Mouse (Mus musculus) monocyte, adult 2 months (primary cell): ENCODE results near the gene Gch1.
"Not testable (repeated sequence)": the region's sequence is repeated elsewhere in the genome, so short reads cannot be mapped to it uniquely, and the experiment has no call there.

Experiments
- DNase-seq, 2 experiments: peaks; one replicate each; pipeline ENCODE4 v3.0.0; 2022; ENCODE audit warnings: low spot score in 2 of 2, low read depth in 1 of 2

Gch1 gene

GRCm38 (mm10) chr14:47169677-47170410, 19.4 kb downstream of the Gch1 start:
- DNase-seq = no peak

GRCm38 (mm10) chr14:47165741-47166140, 23.5 kb downstream of the Gch1 start:
- DNase-seq = no peak

- no peak for DNase-seq
Measured at GRCm38 (mm10) chr14:47165117-47165516, 24.1 kb downstream of the Gch1 start.

- no peak for DNase-seq
Measured at GRCm38 (mm10) chr14:47161921-47162427, 27.2 kb downstream of the Gch1 start.

- no peak for DNase-seq
Measured at GRCm38 (mm10) chr14:47160051-47160640, 29.1 kb downstream of the Gch1 start.

GRCm38 (mm10) chr14:47154303-47154702, 34.9 kb downstream of the Gch1 start:
- DNase-seq = no peak

GRCm38 (mm10) chr14:47151306-47151705, 37.9 kb downstream of the Gch1 start:
- DNase-seq = no peak

- DNase-seq = no peak
Measured at GRCm38 (mm10) chr14:47144326-47144725, 44.9 kb downstream of the Gch1 start.

GRCm38 (mm10) chr14:47138853-47139252, 50.4 kb downstream of the Gch1 start:
- no peak for DNase-seq

GRCm38 (mm10) chr14:47136637-47137036, 52.6 kb downstream of the Gch1 start:
- DNase-seq = no peak

- no peak for DNase-seq
Measured at GRCm38 (mm10) chr14:47133948-47134347, 55.3 kb downstream of the Gch1 start.

- no peak for DNase-seq
Measured at GRCm38 (mm10) chr14:47127987-47128386, 61.2 kb downstream of the Gch1 start.

GRCm38 (mm10) chr14:47117522-47117921, 71.7 kb downstream of the Gch1 start:
- no peak for DNase-seq

- DNase-seq = no peak
Measured at GRCm38 (mm10) chr14:47116062-47116762, 73.0 kb downstream of the Gch1 start.

GRCm38 (mm10) chr14:47115154-47115553, 74.1 kb downstream of the Gch1 start:
- DNase-seq = no peak

GRCm38 (mm10) chr14:47111341-47111740, 77.9 kb downstream of the Gch1 start:
- no peak for DNase-seq

- not testable (repeated sequence) for DNase-seq
Measured at GRCm38 (mm10) chr14:47110391-47110790, 78.8 kb downstream of the Gch1 start.

- no peak for DNase-seq
Measured at GRCm38 (mm10) chr14:47107461-47107860, 81.8 kb downstream of the Gch1 start.

GRCm38 (mm10) chr14:47105755-47106154, 83.5 kb downstream of the Gch1 start:
- DNase-seq = no peak

- DNase-seq = no peak
Measured at GRCm38 (mm10) chr14:47105174-47105557, 84.0 kb downstream of the Gch1 start.

GRCm38 (mm10) chr14:47104246-47105173, 84.7 kb downstream of the Gch1 start:
- DNase-seq = no peak
